Mouse (Mus musculus) inflammation-experienced regulatory T-cells, adult 6 months (primary cell): ENCODE measurements around the gene Cyp27a1. TPM values are rescaled to one million over a fixed set of nuclear protein-coding genes. Genes with fewer than 3 reads are reported as not detected.
A peak's percentile ranks its signal among the peaks of the same experiment; 100 is the strongest.

Experiments
- ATAC-seq: one replicate; pipeline ENCODE4 v1.8.0; 2017
- polyA plus RNA-seq, 3 experiments: library from polyadenylated mRNA; unstranded; fragments of 100-300 nt; shearing (Covaris generic); gene quantifications; one replicate each; pipeline ENCODE4 v1.2.1; 2017

Gene Cyp27a1
- polyA plus RNA-seq, 3 experiments from 2014 or later = 1.4 TPM; not detected in 2

- ATAC-seq = no peak
Measured at GRCm38 (mm10) chr1:74773136-74773535, 59.8 kb downstream of the Cyp27a1 start.

DNA sequence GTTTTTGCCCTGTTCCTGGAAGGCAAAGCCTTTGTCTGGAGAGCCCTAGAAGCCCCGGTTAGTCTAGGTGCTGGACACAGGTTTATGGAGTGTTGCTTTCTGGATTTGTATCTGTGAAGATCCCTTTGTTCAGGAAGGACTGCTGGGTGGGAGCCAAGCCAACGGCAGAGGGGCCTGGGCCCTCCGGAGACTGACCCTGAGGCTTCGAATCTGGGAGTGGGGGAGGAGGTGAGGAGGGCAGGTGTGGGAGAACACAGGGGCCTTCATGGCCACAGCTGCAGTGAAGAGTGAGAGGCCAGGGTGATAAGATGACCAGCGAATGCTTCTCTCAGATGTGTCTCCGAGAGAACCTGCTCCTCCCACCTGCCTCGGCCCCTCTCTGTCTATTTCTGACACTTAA, 60.7 kb downstream of the Cyp27a1 start:
- no peak for ATAC-seq

- no peak for ATAC-seq
Measured at GRCm38 (mm10) chr1:74775816-74776215, 62.4 kb downstream of the Cyp27a1 start.

GRCm38 (mm10) chr1:74778934-74779486, 65.6 kb downstream of the Cyp27a1 start:
- no peak for ATAC-seq

- no peak for ATAC-seq
Measured at GRCm38 (mm10) chr1:74782045-74782444, 68.7 kb downstream of the Cyp27a1 start.

DNA sequence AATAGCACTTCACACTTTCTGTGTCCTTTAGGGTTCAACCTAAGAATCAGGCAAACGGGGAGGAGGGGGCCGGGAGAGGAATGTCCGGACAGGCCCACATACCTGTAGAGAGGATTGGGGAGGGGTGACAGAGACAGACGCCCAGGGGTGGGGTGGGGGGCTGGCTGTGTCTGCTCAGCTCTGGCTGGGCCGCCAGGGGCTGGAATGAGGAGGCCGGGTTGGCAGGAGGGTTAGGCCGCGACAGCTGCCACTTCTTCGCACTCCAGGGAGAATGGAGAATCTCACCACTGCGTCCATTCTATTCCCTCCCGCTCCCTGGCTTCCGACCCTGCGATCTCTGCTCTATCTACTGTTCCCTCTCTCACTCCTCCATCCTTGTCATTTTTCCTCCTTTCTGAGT, 70.2 kb downstream of the Cyp27a1 start:
- no peak for ATAC-seq

DNA sequence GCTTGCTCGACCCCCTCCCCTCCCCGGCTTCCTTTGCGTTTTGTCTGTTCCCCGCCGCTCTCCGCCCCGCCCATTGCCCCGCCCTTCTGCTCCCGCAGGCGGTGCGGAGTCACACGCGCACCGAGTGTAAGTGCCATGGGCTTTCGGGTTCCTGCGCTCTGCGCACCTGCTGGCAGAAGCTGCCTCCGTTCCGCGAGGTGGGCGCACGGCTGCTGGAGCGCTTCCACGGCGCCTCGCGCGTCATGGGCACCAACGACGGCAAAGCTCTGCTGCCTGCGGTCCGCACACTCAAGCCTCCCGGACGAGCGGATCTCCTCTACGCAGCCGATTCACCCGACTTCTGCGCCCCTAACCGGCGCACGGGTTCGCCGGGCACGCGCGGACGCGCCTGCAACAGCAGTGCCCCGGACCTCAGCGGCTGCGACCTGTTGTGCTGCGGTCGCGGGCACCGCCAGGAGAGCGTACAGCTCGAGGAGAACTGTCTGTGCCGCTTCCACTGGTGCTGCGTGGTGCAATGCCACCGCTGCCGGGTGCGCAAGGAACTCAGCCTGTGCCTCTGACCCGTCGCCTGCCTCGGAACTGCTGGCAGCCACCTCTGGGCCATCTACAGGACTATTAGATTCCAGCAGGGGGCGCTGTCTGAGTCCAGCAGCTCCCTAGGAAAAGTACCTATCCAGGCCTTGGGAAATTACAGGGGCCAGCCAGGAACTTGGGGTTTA, 70.8 kb downstream of the Cyp27a1 start:
- peak; percentile 27 for ATAC-seq

Other genes starting within 250 kb of the Cyp27a1 start
- 10 to 100 TPM; 39.4 to 72.2 (median 52.6) TPM for gene Cnot9, start 207.5 kb upstream of the Cyp27a1 start, polyA plus RNA-seq
- 1 to 10 TPM; 1.1 to 5.6 (median 2.5) TPM for gene Plcd4, start 170.7 kb upstream of the Cyp27a1 start, polyA plus RNA-seq
- 10 to 100 TPM; 29.2 to 30.1 (median 29.4) TPM for gene Usp37, start 169.3 kb upstream of the Cyp27a1 start, polyA plus RNA-seq
- 10 to 100 TPM in 2 of 3 experiments, 1 to 10 TPM in 1; 8.3 to 20.9 (median 11.0) TPM for gene Zfp142, start 125.3 kb upstream of the Cyp27a1 start, polyA plus RNA-seq
- 10 to 100 TPM; 11.1 to 16.0 (median 15.5) TPM for gene Bcs1l, start 125.3 kb upstream of the Cyp27a1 start, polyA plus RNA-seq
- gene Rnf25, start 112.2 kb upstream of the Cyp27a1 start, polyA plus RNA-seq = 10 to 100 TPM; 19.2 to 25.0 (median 22.0) TPM
- not detected for gene Stk36, start 112.1 kb upstream of the Cyp27a1 start, polyA plus RNA-seq
- gene Ttll4, start 51.8 kb upstream of the Cyp27a1 start, polyA plus RNA-seq = 10 to 100 TPM in 2 of 3 experiments, 1 to 10 TPM in 1; 8.1 to 15.9 (median 14.8) TPM
- not detected for gene Prkag3, start 35.6 kb downstream of the Cyp27a1 start, polyA plus RNA-seq
- not detected for gene Wnt6, start 58.3 kb downstream of the Cyp27a1 start, polyA plus RNA-seq
- gene Wnt10a, start 77.9 kb downstream of the Cyp27a1 start, polyA plus RNA-seq = under 1 TPM in 1 of 3 experiments, not detected in 2; 0.19 TPM
- gene Cdk5r2, start 141.4 kb downstream of the Cyp27a1 start, polyA plus RNA-seq = not detected
- not detected for gene Fev, start 171.8 kb downstream of the Cyp27a1 start, polyA plus RNA-seq
- gene Cryba2, start 179.6 kb downstream of the Cyp27a1 start, polyA plus RNA-seq = not detected
- not detected for gene Cfap65, start 222.0 kb downstream of the Cyp27a1 start, polyA plus RNA-seq
- not detected for gene Ihh, start 238.1 kb downstream of the Cyp27a1 start, polyA plus RNA-seq